Mouse (Mus musculus) thymus, adult 2 months (tissue): Measurements from ENCODE around the gene Amigo1.

Experiments
- CTCF ChIP-seq: fragments of 200-500 bp; IDR thresholded peaks from 2 replicates; pipeline ENCODE4 v1.5.1; 2012; ENCODE audit warnings: mild to moderate bottlenecking, control low read depth, low read length, moderate library complexity, borderline replicate concordance; ENCODE audit not compliant: control insufficient read depth, poor library complexity, insufficient read depth; ENCODE audit errors: extremely low read depth
- POLR2A ChIP-seq: fragments of 200-500 bp; IDR thresholded peaks from 2 replicates; pipeline ENCODE4 v1.6.1; 2012; ENCODE audit warnings: mild to moderate bottlenecking, low read length, control low read depth, moderate library complexity; ENCODE audit not compliant: control insufficient read depth, poor library complexity, insufficient read depth; ENCODE audit errors: extremely low read depth

GRCm38 (mm10) chr3:108195287-108195686 lies 9.2 kb downstream of the Amigo1 start:
- TF ChIP-seq CTCF = no peak
- TF ChIP-seq POLR2A = no peak
